Mouse (Mus musculus): ENCODE measurements around the gene Ntf3.

- TF ChIP-seq CTCF (IDR thresholded peaks at IDR 0.05; ENCODE audit: insufficient read depth, low read depth, low read length), result no peak
- no peak for TF ChIP-seq POLR2A (IDR thresholded peaks at IDR 0.05; ENCODE audit: insufficient read depth, low read depth, low read length)
These were observed 1.0 kb downstream of the Ntf3 start for GRCm38 (mm10) chr6:126165591-126166155.

All from olfactory bulb, adult 2 months (tissue).